Mouse (Mus musculus): Measurements from ENCODE around the gene Mettl6.

DNA sequence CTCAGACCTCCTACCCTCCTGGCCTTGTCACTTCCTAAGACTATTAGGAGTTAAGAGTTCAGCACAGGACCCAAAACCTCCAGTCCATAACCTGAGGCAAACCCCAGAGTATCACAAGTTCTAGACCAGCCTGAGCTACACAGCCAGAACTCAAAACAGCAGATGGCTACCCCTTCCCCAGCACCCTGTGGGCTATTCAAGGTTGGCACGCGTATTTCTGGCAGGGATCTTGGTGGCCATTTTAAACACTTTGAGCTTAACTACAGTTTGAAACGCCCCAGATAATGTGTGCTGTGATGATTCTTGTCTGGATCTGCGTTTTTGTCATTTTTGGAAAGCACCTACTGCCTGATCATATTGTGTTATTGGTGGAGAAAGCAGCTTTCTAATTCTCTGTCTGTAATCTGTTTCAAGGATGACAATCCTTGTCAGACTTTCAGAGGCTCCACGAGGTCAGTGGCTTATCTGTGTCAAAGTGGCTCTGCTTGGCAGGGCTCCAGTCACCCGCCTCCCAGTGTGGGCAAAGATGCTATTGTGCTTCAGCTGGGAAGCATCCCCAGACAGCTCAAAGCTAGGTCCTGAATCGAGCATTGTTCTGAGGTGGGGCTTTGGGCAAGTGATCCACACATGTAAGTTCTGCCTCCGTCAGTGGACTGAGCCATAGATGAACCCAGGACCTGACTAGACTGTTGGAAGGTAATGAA, 56.9 kb downstream of the Mettl6 start:
- no peak for TF ChIP-seq CTCF (conservative IDR thresholded peaks at IDR 0.05; ENCODE audit: insufficient read depth, insufficient read length, low read depth, low read length)
- no peak for TF ChIP-seq POLR2A (IDR thresholded peaks at IDR 0.05; ENCODE audit: low read depth, low read length)

All from kidney, adult 2 months (tissue).